Mouse (Mus musculus): ENCODE measurements around the gene Cttnbp2nl. TPM values are rescaled to one million over a fixed set of nuclear protein-coding genes. Genes with fewer than 3 reads are reported as not detected.

The Cttnbp2nl gene
- polyA plus RNA-seq, 1 experiment from 2014 or later, result 34.3 TPM

DNA sequence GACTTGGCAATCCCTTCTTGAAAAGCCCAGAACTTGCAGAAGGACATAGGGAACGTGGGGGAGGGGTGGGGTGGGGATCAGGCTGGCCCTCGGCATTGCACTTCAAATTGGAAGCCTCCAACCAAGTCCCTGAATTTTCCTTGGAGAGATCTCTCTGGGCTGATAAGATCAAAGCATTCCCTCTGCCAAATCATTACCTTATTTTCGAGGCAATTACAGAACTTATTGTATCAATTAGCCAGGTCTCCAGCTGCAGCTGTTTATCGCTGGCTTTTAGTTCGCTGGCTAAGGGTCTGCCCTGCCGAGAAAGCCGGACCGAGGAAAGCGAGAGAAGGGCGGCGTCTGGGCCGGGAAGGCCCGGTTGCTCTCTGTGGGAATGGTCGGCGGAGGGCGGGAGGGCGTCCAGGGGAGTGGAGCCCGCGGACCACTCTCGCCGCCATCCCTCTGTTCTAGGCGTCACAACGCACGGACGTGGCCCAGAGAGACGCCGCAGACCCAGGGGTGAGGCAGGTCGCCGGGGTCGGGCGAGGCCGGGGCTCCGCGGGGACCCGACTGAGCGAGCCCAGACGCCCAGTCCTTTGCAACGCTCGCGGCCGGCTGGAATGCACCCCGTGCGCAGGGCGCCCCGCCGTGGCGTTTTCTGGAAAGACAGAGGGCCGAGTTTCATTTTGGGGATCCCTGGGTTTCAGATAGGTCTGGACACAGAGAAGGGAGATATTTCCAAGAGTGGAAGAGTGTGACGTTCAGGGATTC, 85.2 kb downstream of the Cttnbp2nl start:
- Histone ChIP-seq H3K27ac (peak overlapping the region; percentile 86), H3K4me1 (peaks cover 43% of the 10 kb centered on the region)

DNA sequence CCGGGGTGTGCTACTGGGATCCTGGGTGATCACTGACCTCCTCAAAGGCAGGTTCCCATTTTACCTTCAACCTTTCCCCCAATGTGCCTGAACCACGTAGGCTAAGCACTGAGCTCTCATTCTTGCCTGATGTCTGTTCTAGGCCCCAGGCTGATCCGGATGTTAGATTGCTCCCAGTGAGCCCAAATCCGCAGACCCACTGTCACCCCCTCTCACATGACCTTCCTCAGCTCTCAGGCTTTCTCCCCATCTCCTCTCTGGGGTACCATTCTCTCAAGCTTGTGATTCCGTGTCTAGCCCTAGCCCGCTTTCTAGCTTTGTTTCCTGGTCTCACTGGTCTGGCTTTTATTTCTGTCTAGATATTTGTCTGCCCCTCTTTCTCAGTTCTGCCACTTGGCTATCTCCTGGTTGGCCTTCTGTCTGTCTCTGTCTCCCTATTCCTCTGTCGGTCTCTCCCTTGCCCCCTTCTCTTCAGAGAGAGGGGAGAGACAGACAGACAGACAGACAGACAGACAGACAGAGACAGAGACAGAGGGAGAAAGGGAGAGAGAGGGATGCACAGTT, 86.9 kb downstream of the Cttnbp2nl start:
- peaks cover 9% of the 10 kb centered on the region; the same call in 1 of the 2 replicates for H3K9me3 ChIP-seq
- H3K27me3 ChIP-seq (ENCODE audit: poor library complexity, severe bottlenecking), result peaks cover 69% of the 10 kb centered on the region
- no peak for DNase-seq (ENCODE audit: extremely low spot score, low spot score)
- no peaks in the 10 kb centered on the region for H3K36me3 ChIP-seq (replicated peaks)
- H3K27ac ChIP-seq, result no peak overlapping the region
- no peak overlapping the region for H3K4me3 ChIP-seq
- 83% methylated on average over 7 of the region's 7 CpGs for WGBS
- peaks cover 60% of the 10 kb centered on the region for H3K4me1 ChIP-seq

More for the DNA sequence above, 85.2 kb downstream of the Cttnbp2nl start:
- H3K27me3 ChIP-seq (ENCODE audit: poor library complexity, severe bottlenecking), result peaks cover 53% of the 10 kb centered on the region
- H3K4me3 ChIP-seq, result peak overlapping the region; percentile 62
- peaks cover 11% of the 10 kb centered on the region; the same call in 1 of the 2 replicates for H3K9me3 ChIP-seq
- DNase-seq (ENCODE audit: extremely low spot score, low spot score), result peak; percentile 86
- no peaks in the 10 kb centered on the region for H3K36me3 ChIP-seq (replicated peaks)
- WGBS, result under 1% methylated on average over 49 of the region's 49 CpGs

DNA sequence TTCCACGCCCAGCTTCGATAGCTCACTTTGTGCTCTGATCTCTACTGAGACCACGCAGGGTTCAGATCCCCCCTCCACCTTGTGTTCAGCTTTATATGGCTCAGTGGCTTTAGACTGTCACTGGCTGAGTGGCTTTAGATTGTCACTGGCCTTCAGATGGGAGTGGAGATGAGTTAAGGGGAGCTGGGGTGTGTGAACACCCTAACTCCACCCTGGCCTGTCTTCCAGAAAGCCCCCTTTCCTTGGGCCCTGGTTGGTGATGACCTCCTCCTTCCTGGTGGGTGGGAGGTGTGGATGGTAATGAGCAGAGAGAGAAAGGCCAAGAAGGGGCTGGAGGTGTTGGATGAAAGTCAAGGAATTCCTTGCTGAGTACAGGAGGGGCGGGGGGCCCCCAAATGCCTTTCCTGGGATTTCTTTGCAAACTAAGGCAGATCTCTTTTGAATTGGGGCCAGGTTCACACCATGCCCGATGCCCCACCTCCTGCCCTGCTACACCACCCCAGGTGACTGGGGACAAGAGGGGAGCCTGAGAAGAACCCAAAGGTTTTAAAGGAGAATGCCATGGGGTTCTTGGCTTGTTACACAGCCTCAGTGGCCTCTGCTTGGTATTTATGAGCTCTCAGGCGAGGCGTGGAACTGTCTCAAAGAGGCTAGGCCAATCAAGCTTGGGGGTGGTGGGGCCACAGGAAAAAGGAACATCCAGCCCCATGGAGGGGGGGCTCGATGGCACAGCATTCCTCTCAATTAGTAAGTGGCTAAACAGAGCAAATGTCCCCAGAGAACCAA, 87.7 kb downstream of the Cttnbp2nl start:
- no peaks in the 10 kb centered on the region for H3K36me3 ChIP-seq (replicated peaks)
- no peak overlapping the region for H3K4me3 ChIP-seq
- H3K27me3 ChIP-seq (ENCODE audit: poor library complexity, severe bottlenecking), result peaks cover 77% of the 10 kb centered on the region
- DNase-seq (ENCODE audit: extremely low spot score, low spot score), result no peak
- H3K9me3 ChIP-seq, result peaks cover 1% of the 10 kb centered on the region; the same call in 1 of the 2 replicates
- peaks cover 68% of the 10 kb centered on the region for H3K4me1 ChIP-seq
- no peak overlapping the region for H3K27ac ChIP-seq
- 80% methylated on average over 8 of the region's 8 CpGs for WGBS

DNA sequence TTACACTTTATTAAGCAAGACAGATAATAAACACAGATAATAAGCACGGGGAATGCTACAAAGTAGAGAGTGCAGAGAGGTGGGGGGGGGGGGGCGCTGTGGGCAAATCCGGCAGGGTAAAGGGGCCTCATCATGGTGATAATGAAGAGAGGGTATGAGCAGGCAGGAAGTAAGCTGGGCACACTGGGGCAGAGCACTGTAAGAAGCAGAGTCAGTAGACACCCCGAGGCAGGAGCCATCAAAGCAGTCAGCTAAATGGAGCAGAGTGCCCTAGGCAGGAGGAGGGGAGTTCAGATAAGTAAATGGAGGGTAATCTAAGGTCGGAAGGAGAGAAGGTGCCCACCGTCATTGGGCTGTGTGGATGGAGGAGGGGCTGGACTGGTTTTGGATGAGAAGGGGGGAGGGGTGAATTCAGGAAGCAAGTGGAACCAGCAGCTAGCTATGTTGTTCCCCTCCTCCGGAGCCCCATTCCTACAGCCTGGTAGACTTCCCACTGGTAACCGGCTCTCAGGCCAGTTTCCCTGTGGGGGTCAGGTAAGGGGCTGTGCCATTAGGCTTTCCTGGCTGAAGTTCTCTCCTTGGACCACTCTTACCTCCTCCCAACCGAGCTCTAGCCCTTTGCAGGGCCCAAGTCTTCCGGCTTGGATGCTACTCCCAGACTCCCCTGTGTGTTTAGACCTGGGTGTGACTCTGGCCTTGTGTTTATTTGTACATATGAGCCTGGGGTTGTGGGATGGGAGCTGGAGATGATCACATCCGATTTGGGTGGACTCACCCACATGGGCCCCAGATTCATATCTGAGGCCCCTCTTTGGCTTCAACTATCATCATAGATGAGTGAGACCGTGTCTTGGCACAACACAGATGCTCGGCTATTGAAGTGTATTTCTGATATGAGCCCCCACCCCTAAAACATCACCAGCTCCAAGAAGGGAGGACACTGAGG, 89.3 kb downstream of the Cttnbp2nl start:
- Histone ChIP-seq H3K27me3 (ENCODE audit: poor library complexity, severe bottlenecking) (peaks cover 89% of the 10 kb centered on the region), H3K36me3 (replicated peaks) (no peaks in the 10 kb centered on the region), H3K9me3 (no peaks in the 10 kb centered on the region), H3K4me1 (peaks cover 73% of the 10 kb centered on the region), H3K27ac (no peak overlapping the region), H3K4me3 (no peak overlapping the region)
- no peak for DNase-seq (ENCODE audit: extremely low spot score, low spot score)
- WGBS, result 27% methylated on average over 13 of the region's 13 CpGs

DNA sequence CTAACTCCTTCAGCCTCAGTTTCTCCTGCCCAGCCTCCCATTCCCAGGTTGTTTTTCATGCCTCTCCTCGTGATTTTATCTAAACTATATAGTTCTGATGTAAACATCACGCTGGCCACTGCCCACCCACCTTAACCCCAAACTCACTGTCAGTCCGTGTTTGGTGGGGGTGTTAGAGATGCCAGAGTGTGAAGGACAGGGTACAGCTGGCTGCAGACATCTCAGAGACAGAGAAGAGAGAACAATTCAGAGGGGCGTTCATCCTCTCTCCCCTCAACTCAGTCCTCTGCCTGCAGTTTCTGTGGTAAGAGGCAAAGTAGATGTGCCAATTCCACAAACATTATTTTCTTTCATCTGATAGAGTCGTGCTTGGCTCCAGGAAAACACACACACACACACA, 90.1 kb downstream of the Cttnbp2nl start:
- no peak for DNase-seq (ENCODE audit: extremely low spot score, low spot score)

DNA sequence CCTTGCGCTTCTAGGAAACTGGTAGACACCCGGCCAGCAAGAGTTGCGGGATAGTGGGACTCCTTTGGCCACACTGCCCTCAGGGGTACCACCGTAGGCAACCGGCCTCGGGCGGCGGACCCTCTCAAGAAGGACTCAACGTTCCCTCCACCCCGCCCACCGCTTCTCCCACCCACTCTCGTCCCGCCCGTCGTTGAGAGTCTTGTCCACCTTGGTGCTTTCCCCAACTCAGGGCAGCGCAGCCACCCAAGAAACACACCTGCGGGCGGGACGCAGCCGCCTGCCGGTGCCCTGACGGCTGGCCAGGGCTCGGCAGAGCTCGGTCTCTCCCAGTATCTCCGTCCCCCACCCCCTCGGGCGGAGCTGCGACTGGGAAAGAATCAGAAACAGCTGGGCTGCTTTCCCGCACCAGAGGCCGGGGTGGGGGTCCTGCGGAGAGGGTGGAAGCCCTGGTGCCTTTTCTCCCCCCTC, 90.8 kb downstream of the Cttnbp2nl start:
- peak; percentile 50 for DNase-seq (ENCODE audit: extremely low spot score, low spot score)
- Histone ChIP-seq H3K27me3 (ENCODE audit: poor library complexity, severe bottlenecking) (peaks cover 95% of the 10 kb centered on the region), H3K4me1 (peaks cover 58% of the 10 kb centered on the region), H3K36me3 (replicated peaks) (no peaks in the 10 kb centered on the region), H3K9me3 (no peaks in the 10 kb centered on the region), H3K27ac (peak overlapping the region; percentile 63; the same call in 1 of the 2 replicates), H3K4me3 (peak overlapping the region; percentile 55)
- 1% methylated on average over 31 of the region's 31 CpGs for WGBS

More for the DNA sequence above, 90.1 kb downstream of the Cttnbp2nl start:
- Histone ChIP-seq H3K4me1 (peaks cover 65% of the 10 kb centered on the region), H3K9me3 (no peaks in the 10 kb centered on the region), H3K27ac (no peak overlapping the region), H3K4me3 (no peak overlapping the region), H3K36me3 (replicated peaks) (no peaks in the 10 kb centered on the region), H3K27me3 (ENCODE audit: poor library complexity, severe bottlenecking) (peaks cover 96% of the 10 kb centered on the region)
- 7% methylated on average over 5 of the region's 5 CpGs for WGBS

DNA sequence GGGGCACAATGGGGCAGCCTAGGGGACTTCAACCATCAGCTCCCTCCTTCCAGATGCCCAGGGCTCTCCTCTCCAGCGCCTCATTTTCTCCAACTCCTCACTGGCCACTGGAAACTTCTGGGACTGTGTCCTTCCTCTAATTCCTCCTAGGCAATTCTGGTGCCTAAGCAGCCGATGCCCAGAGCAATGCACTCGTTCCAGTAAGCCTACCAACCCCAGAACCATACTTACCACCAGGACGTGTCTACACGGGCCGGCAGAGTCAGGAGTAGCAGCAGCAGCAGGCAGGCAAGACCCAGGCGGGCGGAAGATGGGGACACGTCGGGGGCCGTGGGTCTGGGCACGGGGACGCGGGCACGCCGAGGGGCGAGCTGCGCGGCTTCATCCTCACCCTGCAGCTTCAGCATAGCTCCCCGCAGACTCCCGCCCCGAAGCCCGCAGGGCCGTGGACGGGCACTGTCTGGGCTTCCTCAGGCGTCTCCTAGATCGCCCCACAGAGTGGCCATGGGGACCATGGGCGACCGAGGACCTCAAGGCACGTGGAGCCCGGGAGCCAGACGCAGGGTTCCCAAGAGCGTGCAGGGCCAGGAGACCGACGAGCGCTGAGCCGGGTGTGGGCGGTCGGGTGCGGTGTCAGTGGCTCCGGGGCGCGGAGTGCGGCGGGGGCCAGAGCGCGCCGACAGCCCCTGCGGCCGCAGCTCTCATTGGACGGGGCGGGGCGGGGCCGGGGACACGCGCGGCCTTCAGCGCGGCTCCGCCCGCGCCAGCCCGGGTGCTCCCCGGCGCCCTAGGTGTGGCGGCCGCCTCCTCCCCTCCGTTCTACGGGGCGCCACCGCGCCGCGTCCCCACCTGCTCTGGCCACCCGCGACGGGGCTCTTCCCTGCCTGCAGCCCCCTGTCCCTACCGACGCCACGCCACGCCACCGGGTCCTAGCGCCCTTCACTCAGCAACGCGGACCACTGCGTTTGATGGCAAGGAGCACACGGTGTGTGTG, 91.6 kb downstream of the Cttnbp2nl start, which contains the start of gene Wnt2b:
Wnt2b (minus strand) TSS at position 856 of the 994 bp plus-strand sequence.
- Histone ChIP-seq H3K4me3 (peak within 1 kb of the TSS; percentile 55), H3K9me3 (no peaks in the 10 kb centered on the region), H3K27me3 (ENCODE audit: poor library complexity, severe bottlenecking) (peaks cover 87% of the 10 kb centered on the region), H3K27ac (peak within 1 kb of the TSS; percentile 63), H3K36me3 (replicated peaks) (peaks cover 2% of the 10 kb centered on the region; the same call in 1 of the 2 replicates), H3K4me1 (peaks cover 53% of the 10 kb centered on the region)
- 2% methylated on average over 79 of the region's 87 CpGs for WGBS
- no peak for DNase-seq (ENCODE audit: extremely low spot score, low spot score)

DNA sequence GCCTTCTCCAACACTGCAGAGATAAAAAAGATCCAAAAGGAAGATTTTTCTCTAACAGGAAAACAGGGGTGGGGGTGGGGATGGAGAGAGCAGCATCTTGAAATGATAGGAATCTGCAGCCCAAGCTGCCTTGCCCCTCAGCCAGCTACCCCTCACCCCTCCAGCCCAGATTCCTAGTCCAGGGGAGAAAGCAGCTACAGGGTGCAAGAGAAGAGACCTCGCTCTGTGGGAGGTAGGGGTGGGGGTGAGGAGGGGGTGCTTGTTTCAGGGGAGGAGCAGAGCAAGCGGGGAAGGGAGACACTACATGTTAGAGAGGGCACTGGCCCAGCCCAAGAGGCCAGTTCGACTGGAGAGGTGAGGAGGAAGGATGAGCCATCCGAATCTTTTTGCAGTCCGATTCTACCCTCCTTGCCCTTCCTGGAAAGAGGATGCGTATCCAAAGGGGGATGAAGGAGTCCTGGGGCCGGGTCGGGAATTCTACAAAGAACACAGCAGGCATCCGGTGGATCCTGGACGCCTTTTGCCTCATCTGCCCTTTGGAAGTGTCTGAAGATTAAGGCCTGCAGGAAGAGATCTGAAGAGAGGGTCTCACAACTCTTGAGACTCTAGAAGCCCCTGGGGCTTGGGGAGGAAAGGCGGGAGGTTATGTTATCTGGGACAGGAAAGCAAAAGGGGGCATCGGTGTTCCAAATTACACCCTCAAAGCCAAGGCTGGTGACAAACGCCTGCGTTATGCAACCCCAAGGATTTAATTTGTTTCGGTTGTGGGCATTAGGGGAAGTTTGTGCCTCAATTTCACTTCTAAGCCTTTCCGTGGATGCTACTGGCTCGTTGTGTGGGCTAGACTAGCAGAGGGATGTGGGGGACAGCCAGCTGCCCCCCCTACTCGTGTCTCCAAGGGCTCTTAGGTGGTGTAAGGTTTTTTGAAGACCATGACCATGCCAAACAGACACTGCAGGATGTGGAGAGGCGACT, 92.6 kb downstream of the Cttnbp2nl start:
- Histone ChIP-seq H3K27ac (no peak overlapping the region), H3K36me3 (replicated peaks) (peaks cover 7% of the 10 kb centered on the region), H3K27me3 (ENCODE audit: poor library complexity, severe bottlenecking) (peaks cover 76% of the 10 kb centered on the region), H3K9me3 (no peaks in the 10 kb centered on the region), H3K4me1 (peaks cover 55% of the 10 kb centered on the region), H3K4me3 (peak overlapping the region; percentile 55)
- no peak for DNase-seq (ENCODE audit: extremely low spot score, low spot score)
- 5% methylated on average over 19 of the region's 19 CpGs for WGBS

DNA sequence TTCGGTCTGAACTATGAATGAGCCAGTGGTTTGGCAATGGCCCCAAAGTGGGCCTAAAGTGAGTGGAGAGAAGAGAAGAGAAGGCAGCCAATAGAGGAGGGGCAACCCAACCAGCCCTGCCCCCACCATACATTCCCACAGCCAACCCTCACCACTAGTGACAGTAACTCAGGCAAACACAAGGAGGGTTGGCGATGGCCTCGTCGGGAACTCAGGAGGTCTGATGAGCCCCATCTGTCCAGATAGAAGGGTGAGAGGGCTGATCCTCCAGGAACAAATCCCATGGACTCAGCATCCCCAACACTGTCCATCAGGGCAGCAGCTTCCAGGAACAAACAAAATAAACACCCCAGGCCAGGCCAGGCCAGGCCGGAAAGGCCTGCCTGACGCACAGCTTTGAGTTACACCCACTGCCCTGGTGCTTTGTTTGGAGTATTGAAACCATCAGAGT, 96.8 kb downstream of the Cttnbp2nl start:
- peaks cover 35% of the 10 kb centered on the region for H3K27me3 ChIP-seq (ENCODE audit: poor library complexity, severe bottlenecking)
- H3K9me3 ChIP-seq, result no peaks in the 10 kb centered on the region
- H3K4me1 ChIP-seq, result peaks cover 23% of the 10 kb centered on the region
- no peak overlapping the region for H3K27ac ChIP-seq
- 88% methylated on average over 6 of the region's 6 CpGs for WGBS
- H3K36me3 ChIP-seq (replicated peaks), result peaks cover 43% of the 10 kb centered on the region
- no peak overlapping the region for H3K4me3 ChIP-seq
- DNase-seq (ENCODE audit: extremely low spot score, low spot score), result no peak

DNA sequence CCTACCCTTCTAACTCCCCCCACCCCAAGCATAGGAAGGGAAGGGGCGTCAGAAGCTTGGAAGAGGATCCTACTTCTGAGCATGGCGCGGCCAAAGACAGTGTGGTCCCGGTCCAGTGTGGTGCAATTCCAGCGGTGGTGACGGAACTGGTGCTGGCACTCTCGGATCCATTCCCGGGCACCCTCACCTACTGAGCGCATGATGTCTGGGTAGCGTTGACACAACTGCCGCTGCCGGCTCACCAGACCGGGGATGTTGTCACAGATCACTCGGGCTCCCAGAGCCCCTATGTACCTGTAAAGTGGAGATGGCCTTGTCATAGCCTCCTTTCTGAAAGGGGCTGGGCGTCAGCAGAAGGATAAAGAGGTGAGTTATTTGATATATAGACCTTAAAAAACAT, 98.4 kb downstream of the Cttnbp2nl start:
- DNase-seq (ENCODE audit: extremely low spot score, low spot score), result no peak
- no peaks in the 10 kb centered on the region for H3K9me3 ChIP-seq
- H3K4me1 ChIP-seq, result peaks cover 7% of the 10 kb centered on the region; the same call in 1 of the 2 replicates
- 96% methylated on average over 15 of the region's 15 CpGs for WGBS
- no peak overlapping the region for H3K4me3 ChIP-seq
- peaks cover 19% of the 10 kb centered on the region for H3K27me3 ChIP-seq (ENCODE audit: poor library complexity, severe bottlenecking)
- peaks cover 59% of the 10 kb centered on the region for H3K36me3 ChIP-seq (replicated peaks)
- H3K27ac ChIP-seq, result no peak overlapping the region

All from forebrain, embryonic 10.5 days (tissue).